In the genomic region with DNA sequence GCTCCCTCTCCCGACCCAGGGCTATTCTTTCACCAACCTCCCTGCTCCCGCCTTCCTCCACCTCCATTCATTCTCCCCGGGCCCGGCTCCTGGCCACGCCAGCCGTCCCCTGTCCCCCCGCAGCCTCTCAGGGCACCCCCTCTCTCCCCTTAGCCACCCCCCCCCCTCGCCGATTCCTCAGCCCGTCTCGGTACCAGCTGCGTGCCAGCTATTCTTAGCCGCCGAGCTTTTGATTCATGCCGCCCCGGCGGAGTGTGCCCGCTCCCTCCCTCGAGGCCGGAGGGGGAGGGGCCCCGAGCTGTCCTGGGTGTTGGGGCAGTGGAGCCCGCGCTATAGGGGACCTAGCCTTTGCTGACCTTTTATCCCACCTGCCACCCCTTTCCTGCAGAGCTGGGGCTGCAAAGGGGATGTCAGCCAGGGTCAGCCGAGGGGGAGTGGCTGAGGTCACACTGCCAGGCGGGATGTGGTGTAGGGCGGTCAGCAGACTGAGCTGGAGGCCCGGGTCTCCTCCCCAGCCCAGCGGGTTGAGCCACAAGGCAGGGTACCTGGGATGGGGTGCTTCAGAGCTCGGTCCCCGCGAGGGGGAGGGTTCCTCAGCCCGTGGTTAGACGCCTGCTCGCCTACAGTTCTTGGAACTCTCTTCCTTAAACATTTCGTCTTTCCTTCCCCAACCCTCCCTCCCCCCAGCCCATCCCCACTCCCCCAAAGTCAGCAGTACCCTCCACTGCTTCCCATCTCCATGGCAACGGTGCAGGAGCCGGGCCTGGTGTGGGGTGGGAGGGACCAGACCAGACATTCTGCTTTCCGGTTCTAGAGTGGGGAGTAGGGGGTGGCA, we compare ENCODE assay signal across 9 mouse cellular contexts. TPM values are rescaled to one million over a fixed set of nuclear protein-coding genes. Genes with fewer than 3 reads are reported as not detected.
DNase-seq lines count a peak whose midpoint lies in the region; ATAC-seq lines count a peak whose summit lies in the region.
"Had no signal": no experiment of that assay in that cellular context is flagged by ENCODE, and none has a peak within 500 bp of the region (broad histone marks: within the 10 kb centered on the region; RNA-seq: fewer than 3 reads in every experiment).

No protein-coding gene starts in this region.

- under 1% methylated on average over 38 of the region's 38 CpGs for WGBS in forebrain, embryonic 16.5 days
- under 1% methylated on average over 34 of the region's 38 CpGs for WGBS in limb, embryonic 13.5 days

- H3K4me3 ChIP-seq in forebrain, embryonic 16.5 days (replicated peaks; ENCODE audit: low read length) = peak overlapping the region; percentile 71
- peak overlapping the region; percentile 56 for H3K4me3 ChIP-seq in limb, embryonic 13.5 days

- peaks cover 8% of the 10 kb centered on the region for H3K36me3 ChIP-seq in forebrain, embryonic 16.5 days (ENCODE audit: control insufficient read depth, insufficient read depth)
- H3K36me3 ChIP-seq in limb, embryonic 13.5 days = no peaks in the 10 kb centered on the region; the same call in 1 of the 2 replicates

- H3K4me1 ChIP-seq in forebrain, embryonic 16.5 days (replicated peaks; ENCODE audit: control insufficient read depth, insufficient read depth, low read length) = peaks cover 19% of the 10 kb centered on the region
- peaks cover 50% of the 10 kb centered on the region for H3K4me1 ChIP-seq in limb, embryonic 13.5 days

- peak; percentile 53 to 57 for DNase-seq in heart, adult 18-20 months
- no peak for DNase-seq in heart, adult 8-10 months (ENCODE audit: low spot score)
- DNase-seq in brain, adult 2 months (ENCODE audit: low read depth, low spot score) = peak; percentile 88
- peak; percentile 20 for DNase-seq in induced T-regulatory cell, adult 2 months (ENCODE audit: low read depth)
- DNase-seq in naive thymus-derived CD4-positive, alpha-beta T cell, adult 2 months (ENCODE audit: low read depth) = peak; percentile 28

- ATAC-seq in forebrain, embryonic 16.5 days = peak; percentile 44
- ATAC-seq in limb, embryonic 13.5 days (ENCODE audit: low FRiP score, low read depth) = no peak
- ATAC-seq in erythroblast, adult 5-6 weeks (replicated peaks; ENCODE audit: low FRiP score, poor library complexity, severe bottlenecking) = no peak

- H3K4me2 ChIP-seq in forebrain, embryonic 16.5 days (ENCODE audit: low read length) = peak overlapping the region; percentile 87
- peak overlapping the region; percentile 98 for H3K4me2 ChIP-seq in limb, embryonic 13.5 days (replicated peaks)

- H3K27me3 ChIP-seq in forebrain, embryonic 16.5 days (replicated peaks; ENCODE audit: control insufficient read depth, insufficient read depth, low read length) = no peaks in the 10 kb centered on the region
- H3K27me3 ChIP-seq in limb, embryonic 13.5 days = peaks cover 43% of the 10 kb centered on the region

- H3K9me3 ChIP-seq in forebrain, embryonic 16.5 days (ENCODE audit: control insufficient read depth, low read length) = no peaks in the 10 kb centered on the region
- no peaks in the 10 kb centered on the region for H3K9me3 ChIP-seq in limb, embryonic 13.5 days

- H3K27ac ChIP-seq in forebrain, embryonic 16.5 days (ENCODE audit: low read length) = peak overlapping the region; percentile 56
- H3K27ac ChIP-seq in limb, embryonic 13.5 days = no peak overlapping the region

- H3K9ac ChIP-seq in forebrain, embryonic 16.5 days (replicated peaks; ENCODE audit: low read depth, low read length) = peak overlapping the region; percentile 83
- peak overlapping the region; percentile 67 for H3K9ac ChIP-seq in limb, embryonic 13.5 days

RNA-seq across cellular contexts. Expression of a gene that starts 1.0 kb away (rescaled TPM):
- 1 to 10 TPM; 2.1 to 2.7 TPM for total RNA-seq in heart, adult 18-20 months (2021)
- total RNA-seq in heart, adult 8-10 months (2022) = 1 to 10 TPM; 1.8 to 4.7 (median 3.3) TPM
- 20.4 and 26.5 TPM in 2 replicates for polyA plus RNA-seq in forebrain, embryonic 16.5 days (2015; fragmentation: Nextera tagmentation; extraction: Ambion mirVana)
- 3.1 and 3.3 TPM in 2 replicates for polyA plus RNA-seq in limb, embryonic 13.5 days (2015; fragmentation: Nextera tagmentation; extraction: Ambion mirVana)
- total RNA-seq in erythroblast, adult 5-6 weeks (2015; ENCODE audit: low replicate concordance) = not detected in 2 replicates
- not detected in 2 replicates for total RNA-seq in erythroblast, adult 5-6 weeks (2017; ENCODE audit: low replicate concordance)

RNA-seq across cellular contexts. Expression of a gene that starts 4.4 kb away (rescaled TPM):
- total RNA-seq in heart, adult 18-20 months (2021) = under 1 TPM; 0.69 to 0.87 TPM
- 1 to 10 TPM in 1 of 4 experiments, under 1 TPM in 3; 0.41 to 1.2 (median 0.67) TPM for total RNA-seq in heart, adult 8-10 months (2022)
- 3.5 and 4.4 TPM in 2 replicates for polyA plus RNA-seq in forebrain, embryonic 16.5 days (2015; fragmentation: Nextera tagmentation; extraction: Ambion mirVana)
- polyA plus RNA-seq in limb, embryonic 13.5 days (2015; fragmentation: Nextera tagmentation; extraction: Ambion mirVana) = 5.6 and 6.3 TPM in 2 replicates
- total RNA-seq in erythroblast, adult 5-6 weeks (2015; ENCODE audit: low replicate concordance) = 0.19 and 0.63 TPM in 2 replicates
- total RNA-seq in erythroblast, adult 5-6 weeks (2017; ENCODE audit: low replicate concordance) = 0.28 and 1.0 TPM in 2 replicates

RNA-seq across cellular contexts. Expression of a gene that starts 49.8 kb away (rescaled TPM):
- not detected for total RNA-seq in heart, adult 18-20 months (2021)
- not detected for total RNA-seq in heart, adult 8-10 months (2022)
- not detected in 2 replicates for polyA plus RNA-seq in forebrain, embryonic 16.5 days (2015; fragmentation: Nextera tagmentation; extraction: Ambion mirVana)
- 1.2 TPM in 1 of 2 replicates, not detected in the other for polyA plus RNA-seq in limb, embryonic 13.5 days (2015; fragmentation: Nextera tagmentation; extraction: Ambion mirVana)
- total RNA-seq in erythroblast, adult 5-6 weeks (2015; ENCODE audit: low replicate concordance) = not detected in 2 replicates
- not detected in 2 replicates for total RNA-seq in erythroblast, adult 5-6 weeks (2017; ENCODE audit: low replicate concordance)
- total RNA-seq: left cerebral cortex, postnatal 10 days had no signal

RNA-seq across cellular contexts. Expression of a gene that starts 53.9 kb away (rescaled TPM):
- total RNA-seq in heart, adult 18-20 months (2021) = not detected
- total RNA-seq in heart, adult 8-10 months (2022) = not detected
- not detected in 2 replicates for polyA plus RNA-seq in forebrain, embryonic 16.5 days (2015; fragmentation: Nextera tagmentation; extraction: Ambion mirVana)
- 0.14 TPM in 1 of 2 replicates, not detected in the other for polyA plus RNA-seq in limb, embryonic 13.5 days (2015; fragmentation: Nextera tagmentation; extraction: Ambion mirVana)
- total RNA-seq in erythroblast, adult 5-6 weeks (2015; ENCODE audit: low replicate concordance) = not detected in 2 replicates
- total RNA-seq in erythroblast, adult 5-6 weeks (2017; ENCODE audit: low replicate concordance) = not detected in 2 replicates
- total RNA-seq: left cerebral cortex, postnatal 10 days had no signal
